Mouse (Mus musculus) right cerebral cortex, postnatal 36 days (tissue): ENCODE data around the gene Fam209.

Experiments
- DNase-seq, 2 experiments: peaks; one replicate each; pipeline ENCODE4 v3.0.0; 2022; ENCODE audit warnings: low spot score in 2 of 2, mixed read lengths in 1 of 2

Gene Fam209

GRCm38 (mm10) chr2:172472318-172472717, at the start of gene Fam209:
Gene Fam209 (plus strand): TSS chr2:172472520.
- no peak for DNase-seq

- DNase-seq, result no peak
Measured at GRCm38 (mm10) chr2:172430609-172431008, 41.7 kb upstream of the Fam209 start.

- no peak for DNase-seq
Measured at GRCm38 (mm10) chr2:172433746-172434145, 38.6 kb upstream of the Fam209 start.

- DNase-seq, result no peak
Measured at GRCm38 (mm10) chr2:172437371-172437952, 34.9 kb upstream of the Fam209 start.

GRCm38 (mm10) chr2:172439843-172440639, 32.3 kb upstream of the Fam209 start, which contains the start of gene Rtf2:
Gene Rtf2 (plus strand): TSS chr2:172440556.
- DNase-seq, result peak; percentile 99

GRCm38 (mm10) chr2:172440640-172441005, 31.7 kb upstream of the Fam209 start:
- DNase-seq, result no peak

- no peak for DNase-seq
Measured at GRCm38 (mm10) chr2:172441176-172441575, 31.1 kb upstream of the Fam209 start.

- DNase-seq, result no peak
Measured at GRCm38 (mm10) chr2:172445617-172446016, 26.7 kb upstream of the Fam209 start.

GRCm38 (mm10) chr2:172447317-172447716, 25.0 kb upstream of the Fam209 start:
- DNase-seq, result no peak

- DNase-seq, result no peak
Measured at GRCm38 (mm10) chr2:172448329-172448728, 24.0 kb upstream of the Fam209 start.

GRCm38 (mm10) chr2:172450640-172451039, 21.7 kb upstream of the Fam209 start:
- no peak for DNase-seq

GRCm38 (mm10) chr2:172452031-172452430, 20.3 kb upstream of the Fam209 start:
- no peak for DNase-seq

GRCm38 (mm10) chr2:172452458-172452857, 19.9 kb upstream of the Fam209 start:
- DNase-seq, result no peak

- DNase-seq, result no peak
Measured at GRCm38 (mm10) chr2:172458496-172458895, 13.8 kb upstream of the Fam209 start, which contains the start of gene Gcnt7. Gene Gcnt7 (minus strand): TSS chr2:172458596.

- DNase-seq, result no peak
Measured at GRCm38 (mm10) chr2:172460647-172461046, 11.7 kb upstream of the Fam209 start.

GRCm38 (mm10) chr2:172462813-172463212, 9.5 kb upstream of the Fam209 start:
- no peak for DNase-seq

- DNase-seq, result no peak
Measured at GRCm38 (mm10) chr2:172466427-172467132, 5.7 kb upstream of the Fam209 start.

GRCm38 (mm10) chr2:172467206-172467605, 5.1 kb upstream of the Fam209 start:
- DNase-seq, result no peak

- no peak for DNase-seq
Measured at GRCm38 (mm10) chr2:172468346-172468819, 3.9 kb upstream of the Fam209 start.

GRCm38 (mm10) chr2:172473591-172473990, 1.3 kb downstream of the Fam209 start:
- no peak for DNase-seq

GRCm38 (mm10) chr2:172474970-172475369, 2.6 kb downstream of the Fam209 start:
- no peak for DNase-seq

GRCm38 (mm10) chr2:172476707-172477260, 4.5 kb downstream of the Fam209 start:
- no peak for DNase-seq
